Mouse (Mus musculus): Measurements from ENCODE around the gene Pappa.

Pappa gene

GRCm38 (mm10) chr4:65166288-65166835 lies 42.4 kb downstream of the Pappa start:
- DNase-seq (ENCODE audit: low spot score) = no peak

- no peak for DNase-seq (ENCODE audit: low spot score)
Observed at GRCm38 (mm10) chr4:65174505-65174904, 50.5 kb downstream of the Pappa start.

GRCm38 (mm10) chr4:65178146-65178545 lies 54.2 kb downstream of the Pappa start:
- no peak for DNase-seq (ENCODE audit: low spot score)

GRCm38 (mm10) chr4:65187236-65187635 lies 63.3 kb downstream of the Pappa start:
- DNase-seq (ENCODE audit: low spot score) = no peak

GRCm38 (mm10) chr4:65187716-65188115 lies 63.7 kb downstream of the Pappa start:
- DNase-seq (ENCODE audit: low spot score) = no peak

- no peak for DNase-seq (ENCODE audit: low spot score)
Observed at GRCm38 (mm10) chr4:65188921-65189485, 65.0 kb downstream of the Pappa start.

- no peak for DNase-seq (ENCODE audit: low spot score)
Observed at GRCm38 (mm10) chr4:65192810-65193209, 68.8 kb downstream of the Pappa start.

- no peak for DNase-seq (ENCODE audit: low spot score)
Observed at GRCm38 (mm10) chr4:65195971-65196370, 72.0 kb downstream of the Pappa start.

- no peak for DNase-seq (ENCODE audit: low spot score)
Observed at GRCm38 (mm10) chr4:65203666-65204065, 79.7 kb downstream of the Pappa start.

GRCm38 (mm10) chr4:65205446-65205845 lies 81.5 kb downstream of the Pappa start:
- no peak for DNase-seq (ENCODE audit: low spot score)

- no peak for DNase-seq (ENCODE audit: low spot score)
Observed at GRCm38 (mm10) chr4:65209369-65210015, 85.5 kb downstream of the Pappa start.

- no peak for DNase-seq (ENCODE audit: low spot score)
Observed at GRCm38 (mm10) chr4:65216682-65217081, 92.7 kb downstream of the Pappa start.

- no peak for DNase-seq (ENCODE audit: low spot score)
Observed at GRCm38 (mm10) chr4:65217651-65218364, 93.8 kb downstream of the Pappa start.

- no peak for DNase-seq (ENCODE audit: low spot score)
Observed at GRCm38 (mm10) chr4:65223901-65224300, 99.9 kb downstream of the Pappa start.

GRCm38 (mm10) chr4:65238540-65238998 lies 114.6 kb downstream of the Pappa start:
- DNase-seq (ENCODE audit: low spot score) = no peak

- peak; percentile 57 for DNase-seq (ENCODE audit: low spot score)
Observed at GRCm38 (mm10) chr4:65242434-65242931, 118.5 kb downstream of the Pappa start.

- no peak for DNase-seq (ENCODE audit: low spot score)
Observed at GRCm38 (mm10) chr4:65243245-65243644, 119.3 kb downstream of the Pappa start.

- DNase-seq (ENCODE audit: low spot score) = no peak
Observed at GRCm38 (mm10) chr4:65245015-65245414, 121.0 kb downstream of the Pappa start.

GRCm38 (mm10) chr4:65245440-65245839 lies 121.5 kb downstream of the Pappa start:
- no peak for DNase-seq (ENCODE audit: low spot score)

GRCm38 (mm10) chr4:65252193-65252592 lies 128.2 kb downstream of the Pappa start:
- no peak for DNase-seq (ENCODE audit: low spot score)

- DNase-seq (ENCODE audit: low spot score) = no peak
Observed at GRCm38 (mm10) chr4:65254073-65254472, 130.1 kb downstream of the Pappa start.

- no peak for DNase-seq (ENCODE audit: low spot score)
Observed at GRCm38 (mm10) chr4:65267066-65267465, 143.1 kb downstream of the Pappa start.

GRCm38 (mm10) chr4:65269996-65270395 lies 146.0 kb downstream of the Pappa start:
- DNase-seq (ENCODE audit: low spot score) = no peak

All from ovary, adult 18-20 months (tissue).